Mouse (Mus musculus): ENCODE results near the gene Ptprf. TPM values are rescaled to one million over a fixed set of nuclear protein-coding genes. Genes with fewer than 3 reads are reported as not detected.

Gene Ptprf
- total RNA-seq, 2 experiments from 2014 or later, result 0.77 to 1.1 TPM

- ATAC-seq (ENCODE audit: poor library complexity, severe bottlenecking), result no peak
Observed at GRCm38 (mm10) chr4:118260551-118261267, 30.5 kb downstream of the Ptprf start.

GRCm38 (mm10) chr4:118259782-118260463 lies 31.3 kb downstream of the Ptprf start:
- ATAC-seq (ENCODE audit: poor library complexity, severe bottlenecking), result no peak

- no peak for ATAC-seq (ENCODE audit: poor library complexity, severe bottlenecking)
Observed at GRCm38 (mm10) chr4:118257977-118258376, 33.2 kb downstream of the Ptprf start.

GRCm38 (mm10) chr4:118257416-118257815 lies 33.8 kb downstream of the Ptprf start:
- ATAC-seq (ENCODE audit: poor library complexity, severe bottlenecking), result no peak

GRCm38 (mm10) chr4:118256217-118256616 lies 35.0 kb downstream of the Ptprf start:
- no peak for ATAC-seq (ENCODE audit: poor library complexity, severe bottlenecking)

GRCm38 (mm10) chr4:118254953-118255352 lies 36.3 kb downstream of the Ptprf start:
- ATAC-seq (ENCODE audit: poor library complexity, severe bottlenecking), result no peak

- no peak for ATAC-seq (ENCODE audit: poor library complexity, severe bottlenecking)
Observed at GRCm38 (mm10) chr4:118247323-118247722, 43.9 kb downstream of the Ptprf start.

- ATAC-seq (ENCODE audit: poor library complexity, severe bottlenecking), result no peak
Observed at GRCm38 (mm10) chr4:118245847-118246246, 45.4 kb downstream of the Ptprf start.

- no peak for ATAC-seq (ENCODE audit: poor library complexity, severe bottlenecking)
Observed at GRCm38 (mm10) chr4:118243791-118244190, 47.4 kb downstream of the Ptprf start.

GRCm38 (mm10) chr4:118243298-118243697 lies 47.9 kb downstream of the Ptprf start:
- no peak for ATAC-seq (ENCODE audit: poor library complexity, severe bottlenecking)

- ATAC-seq (ENCODE audit: poor library complexity, severe bottlenecking), result no peak
Observed at GRCm38 (mm10) chr4:118239960-118240689, 51.1 kb downstream of the Ptprf start.

GRCm38 (mm10) chr4:118238666-118239065 lies 52.5 kb downstream of the Ptprf start:
- no peak for ATAC-seq (ENCODE audit: poor library complexity, severe bottlenecking)

- no peak for ATAC-seq (ENCODE audit: poor library complexity, severe bottlenecking)
Observed at GRCm38 (mm10) chr4:118236871-118237270, 54.3 kb downstream of the Ptprf start.

GRCm38 (mm10) chr4:118234711-118235388 lies 56.4 kb downstream of the Ptprf start:
- no peak for ATAC-seq (ENCODE audit: poor library complexity, severe bottlenecking)

GRCm38 (mm10) chr4:118233886-118234285 lies 57.3 kb downstream of the Ptprf start:
- ATAC-seq (ENCODE audit: poor library complexity, severe bottlenecking), result no peak

- ATAC-seq (ENCODE audit: poor library complexity, severe bottlenecking), result no peak
Observed at GRCm38 (mm10) chr4:118231861-118232260, 59.3 kb downstream of the Ptprf start.

- ATAC-seq (ENCODE audit: poor library complexity, severe bottlenecking), result no peak
Observed at GRCm38 (mm10) chr4:118229035-118229770, 62.0 kb downstream of the Ptprf start.

GRCm38 (mm10) chr4:118227398-118227797 lies 63.8 kb downstream of the Ptprf start:
- ATAC-seq (ENCODE audit: poor library complexity, severe bottlenecking), result no peak

- ATAC-seq (ENCODE audit: poor library complexity, severe bottlenecking), result no peak
Observed at GRCm38 (mm10) chr4:118221261-118221660, 69.9 kb downstream of the Ptprf start.

GRCm38 (mm10) chr4:118220756-118221155 lies 70.4 kb downstream of the Ptprf start:
- ATAC-seq (ENCODE audit: poor library complexity, severe bottlenecking), result no peak

Data from megakaryocyte, adult 5-6 weeks (primary cell).